Mouse (Mus musculus): Measurements from ENCODE around the gene Dlg5.

- TF ChIP-seq CTCF (conservative IDR thresholded peaks at IDR 0.05; ENCODE audit: low read length) (no peak), POU5F1 (IDR thresholded peaks at IDR 0.05; ENCODE audit: borderline replicate concordance, low read length) (no peak), NANOG (IDR thresholded peaks at IDR 0.05; ENCODE audit: borderline replicate concordance, low read length) (no peak)
Measured at GRCm38 (mm10) chr14:24173326-24173725, 72.4 kb downstream of the Dlg5 start.
